Mouse (Mus musculus): ENCODE data around the gene Fbln2. TPM values are rescaled to one million over a fixed set of nuclear protein-coding genes. Genes with fewer than 3 reads are reported as not detected.

Gene Fbln2
- polyA plus RNA-seq, 1 experiment from 2014 or later, result 162 TPM

- Histone ChIP-seq H3K27ac (ENCODE audit: low read length) (no peak overlapping the region), H3K9ac (ENCODE audit: low read length) (no peak overlapping the region), H3K4me1 (ENCODE audit: control insufficient read depth, insufficient read depth, low read length) (peaks cover 21% of the 10 kb centered on the region), H3K4me3 (ENCODE audit: low read length) (no peak overlapping the region), H3K27me3 (ENCODE audit: control insufficient read depth, insufficient read depth, low read length) (no peaks in the 10 kb centered on the region), H3K36me3 (ENCODE audit: control insufficient read depth, insufficient read depth) (no peaks in the 10 kb centered on the region), H3K9me3 (replicated peaks; ENCODE audit: control insufficient read depth, low read length) (no peaks in the 10 kb centered on the region), H3K4me2 (ENCODE audit: low read depth, low read length) (no peak overlapping the region)
- no peak for ATAC-seq (replicated peaks; ENCODE audit: extremely low read depth, insufficient read depth, low FRiP score)
- WGBS, result 81% methylated on average over 4 of the region's 4 CpGs
Observed at GRCm38 (mm10) chr6:91202571-91202970, 9.7 kb upstream of the Fbln2 start.

- no peaks in the 10 kb centered on the region for H3K36me3 ChIP-seq (ENCODE audit: control insufficient read depth, insufficient read depth)
- ATAC-seq (replicated peaks; ENCODE audit: extremely low read depth, insufficient read depth, low FRiP score), result no peak
- no peak overlapping the region for H3K4me2 ChIP-seq (ENCODE audit: low read depth, low read length)
- WGBS, result 39% methylated on average over 3 of the region's 3 CpGs
- no peak overlapping the region for H3K9ac ChIP-seq (ENCODE audit: low read length)
- no peak overlapping the region for H3K27ac ChIP-seq (ENCODE audit: low read length)
- peaks cover 27% of the 10 kb centered on the region for H3K4me1 ChIP-seq (ENCODE audit: control insufficient read depth, insufficient read depth, low read length)
- H3K9me3 ChIP-seq (replicated peaks; ENCODE audit: control insufficient read depth, low read length), result no peaks in the 10 kb centered on the region
- H3K27me3 ChIP-seq (ENCODE audit: control insufficient read depth, insufficient read depth, low read length), result no peaks in the 10 kb centered on the region
- no peak overlapping the region for H3K4me3 ChIP-seq (ENCODE audit: low read length)
Observed at GRCm38 (mm10) chr6:91205346-91205745, 6.9 kb upstream of the Fbln2 start.

- H3K4me1 ChIP-seq (ENCODE audit: control insufficient read depth, insufficient read depth, low read length), result peaks cover 27% of the 10 kb centered on the region
- no peak overlapping the region for H3K9ac ChIP-seq (ENCODE audit: low read length)
- no peak overlapping the region for H3K27ac ChIP-seq (ENCODE audit: low read length)
Observed at GRCm38 (mm10) chr6:91205791-91206190, 6.5 kb upstream of the Fbln2 start.

GRCm38 (mm10) chr6:91207491-91207890 is 4.8 kb upstream of the Fbln2 start:
- H3K27ac ChIP-seq (ENCODE audit: low read length), result no peak overlapping the region
- H3K36me3 ChIP-seq (ENCODE audit: control insufficient read depth, insufficient read depth), result no peaks in the 10 kb centered on the region
- H3K4me2 ChIP-seq (ENCODE audit: low read depth, low read length), result no peak overlapping the region
- 58% methylated on average over 3 of the region's 3 CpGs for WGBS
- H3K27me3 ChIP-seq (ENCODE audit: control insufficient read depth, insufficient read depth, low read length), result no peaks in the 10 kb centered on the region
- peaks cover 27% of the 10 kb centered on the region for H3K4me1 ChIP-seq (ENCODE audit: control insufficient read depth, insufficient read depth, low read length)
- no peak overlapping the region for H3K4me3 ChIP-seq (ENCODE audit: low read length)
- no peaks in the 10 kb centered on the region for H3K9me3 ChIP-seq (replicated peaks; ENCODE audit: control insufficient read depth, low read length)
- H3K9ac ChIP-seq (ENCODE audit: low read length), result no peak overlapping the region
- ATAC-seq (replicated peaks; ENCODE audit: extremely low read depth, insufficient read depth, low FRiP score), result no peak

More at GRCm38 (mm10) chr6:91205791-91206190, 6.5 kb upstream of the Fbln2 start:
- H3K36me3 ChIP-seq (ENCODE audit: control insufficient read depth, insufficient read depth), result no peaks in the 10 kb centered on the region
- ATAC-seq (replicated peaks; ENCODE audit: extremely low read depth, insufficient read depth, low FRiP score), result no peak
- no peak overlapping the region for H3K4me2 ChIP-seq (ENCODE audit: low read depth, low read length)
- H3K9me3 ChIP-seq (replicated peaks; ENCODE audit: control insufficient read depth, low read length), result no peaks in the 10 kb centered on the region
- H3K27me3 ChIP-seq (ENCODE audit: control insufficient read depth, insufficient read depth, low read length), result no peaks in the 10 kb centered on the region
- no peak overlapping the region for H3K4me3 ChIP-seq (ENCODE audit: low read length)
- 39% methylated on average over 5 of the region's 5 CpGs for WGBS

- peaks cover 9% of the 10 kb centered on the region; the same call in 1 of the 2 replicates for H3K27me3 ChIP-seq (ENCODE audit: control insufficient read depth, insufficient read depth, low read length)
- H3K4me1 ChIP-seq (ENCODE audit: control insufficient read depth, insufficient read depth, low read length), result peaks cover 33% of the 10 kb centered on the region
- no peaks in the 10 kb centered on the region for H3K36me3 ChIP-seq (ENCODE audit: control insufficient read depth, insufficient read depth)
- no peak overlapping the region for H3K4me3 ChIP-seq (ENCODE audit: low read length)
- ATAC-seq (replicated peaks; ENCODE audit: extremely low read depth, insufficient read depth, low FRiP score), result no peak
- WGBS, result 22% methylated on average over 2 of the region's 2 CpGs
- peak overlapping the region; percentile 76 for H3K27ac ChIP-seq (ENCODE audit: low read length)
- no peak overlapping the region for H3K4me2 ChIP-seq (ENCODE audit: low read depth, low read length)
- 0 out of 2 replicates have a peak overlapping the region, but pooled peaks have one; percentile 33 for H3K9ac ChIP-seq (ENCODE audit: low read length)
- H3K9me3 ChIP-seq (replicated peaks; ENCODE audit: control insufficient read depth, low read length), result no peaks in the 10 kb centered on the region
Observed at GRCm38 (mm10) chr6:91209780-91210179, 2.5 kb upstream of the Fbln2 start.

- peaks cover 33% of the 10 kb centered on the region for H3K4me1 ChIP-seq (ENCODE audit: control insufficient read depth, insufficient read depth, low read length)
- no peak overlapping the region for H3K4me2 ChIP-seq (ENCODE audit: low read depth, low read length)
- H3K27ac ChIP-seq (ENCODE audit: low read length), result peak overlapping the region; percentile 76
- H3K9ac ChIP-seq (ENCODE audit: low read length), result no peak overlapping the region
- H3K9me3 ChIP-seq (replicated peaks; ENCODE audit: control insufficient read depth, low read length), result no peaks in the 10 kb centered on the region
- no peak overlapping the region for H3K4me3 ChIP-seq (ENCODE audit: low read length)
- ATAC-seq (replicated peaks; ENCODE audit: extremely low read depth, insufficient read depth, low FRiP score), result peak; percentile 86
- no peaks in the 10 kb centered on the region for H3K36me3 ChIP-seq (ENCODE audit: control insufficient read depth, insufficient read depth)
- peaks cover 9% of the 10 kb centered on the region; the same call in 1 of the 2 replicates for H3K27me3 ChIP-seq (ENCODE audit: control insufficient read depth, insufficient read depth, low read length)
- 8% methylated on average over 3 of the region's 3 CpGs for WGBS
Observed at GRCm38 (mm10) chr6:91210852-91211251, 1.4 kb upstream of the Fbln2 start.

GRCm38 (mm10) chr6:91212571-91212970 is 316 bp downstream of the Fbln2 start:
- Histone ChIP-seq H3K4me3 (ENCODE audit: low read length) (peak overlapping the region; percentile 55), H3K9ac (ENCODE audit: low read length) (peak overlapping the region; percentile 71), H3K9me3 (replicated peaks; ENCODE audit: control insufficient read depth, low read length) (no peaks in the 10 kb centered on the region), H3K36me3 (ENCODE audit: control insufficient read depth, insufficient read depth) (no peaks in the 10 kb centered on the region), H3K4me2 (ENCODE audit: low read depth, low read length) (peak overlapping the region; percentile 62), H3K27ac (ENCODE audit: low read length) (peak overlapping the region; percentile 5), H3K4me1 (ENCODE audit: control insufficient read depth, insufficient read depth, low read length) (peaks cover 33% of the 10 kb centered on the region), H3K27me3 (ENCODE audit: control insufficient read depth, insufficient read depth, low read length) (peaks cover 9% of the 10 kb centered on the region; the same call in 1 of the 2 replicates)
- ATAC-seq (replicated peaks; ENCODE audit: extremely low read depth, insufficient read depth, low FRiP score), result peak; percentile 52; the same call in 1 of the 2 replicates
- under 1% methylated on average over 29 of the region's 29 CpGs for WGBS

GRCm38 (mm10) chr6:91213287-91214218 is 1.3 kb downstream of the Fbln2 start:
- peak overlapping the region; percentile 5 for H3K27ac ChIP-seq (ENCODE audit: low read length)
- no peaks in the 10 kb centered on the region for H3K36me3 ChIP-seq (ENCODE audit: control insufficient read depth, insufficient read depth)
- peak overlapping the region; percentile 55 for H3K4me3 ChIP-seq (ENCODE audit: low read length)
- WGBS, result 54% methylated on average over 21 of the region's 21 CpGs
- no peak for ATAC-seq (replicated peaks; ENCODE audit: extremely low read depth, insufficient read depth, low FRiP score)
- peaks cover 38% of the 10 kb centered on the region for H3K4me1 ChIP-seq (ENCODE audit: control insufficient read depth, insufficient read depth, low read length)
- H3K9me3 ChIP-seq (replicated peaks; ENCODE audit: control insufficient read depth, low read length), result no peaks in the 10 kb centered on the region
- peak overlapping the region; percentile 71; the same call in 1 of the 2 replicates for H3K9ac ChIP-seq (ENCODE audit: low read length)
- peak overlapping the region; percentile 62 for H3K4me2 ChIP-seq (ENCODE audit: low read depth, low read length)
- H3K27me3 ChIP-seq (ENCODE audit: control insufficient read depth, insufficient read depth, low read length), result peaks cover 11% of the 10 kb centered on the region; the same call in 1 of the 2 replicates

- peaks cover 13% of the 10 kb centered on the region for H3K27me3 ChIP-seq (ENCODE audit: control insufficient read depth, insufficient read depth, low read length)
- H3K4me1 ChIP-seq (ENCODE audit: control insufficient read depth, insufficient read depth, low read length), result peaks cover 30% of the 10 kb centered on the region
- no peaks in the 10 kb centered on the region for H3K9me3 ChIP-seq (replicated peaks; ENCODE audit: control insufficient read depth, low read length)
- no peak overlapping the region for H3K27ac ChIP-seq (ENCODE audit: low read length)
- no peak overlapping the region for H3K9ac ChIP-seq (ENCODE audit: low read length)
- H3K4me2 ChIP-seq (ENCODE audit: low read depth, low read length), result no peak overlapping the region
- no peak for ATAC-seq (replicated peaks; ENCODE audit: extremely low read depth, insufficient read depth, low FRiP score)
- 62% methylated on average over 1 of the region's 1 CpGs for WGBS
- no peaks in the 10 kb centered on the region for H3K36me3 ChIP-seq (ENCODE audit: control insufficient read depth, insufficient read depth)
- no peak overlapping the region for H3K4me3 ChIP-seq (ENCODE audit: low read length)
Observed at GRCm38 (mm10) chr6:91215454-91215853, 3.2 kb downstream of the Fbln2 start.
